Mouse (Mus musculus) liver, postnatal 0 days (tissue): ENCODE data around the gene Eva1a.

Experiments
- CTCF ChIP-seq: sonication (generic); IDR thresholded peaks from 2 replicates; pipeline ENCODE4 v1.5.1; 2016; ENCODE audit warnings: antibody characterized with exemption, low read depth
- EP300 ChIP-seq: IDR thresholded peaks from 2 replicates; pipeline ENCODE4 v1.6.1; 2016; ENCODE audit warnings: antibody characterized with exemption, low read depth, mild to moderate bottlenecking

GRCm38 (mm10) chr6:82133592-82133978 is 92.7 kb downstream of the Eva1a start:
- TF ChIP-seq CTCF (no peak), EP300 (no peak)
